30 mouse cellular contexts compared by ENCODE assay signal in genomic region chr17:78354411-78354810, GRCm38 (mm10).
A peak's percentile ranks its signal among the peaks of the same experiment; 100 is the strongest.
DNase-seq lines count a peak whose midpoint lies in the region; ATAC-seq lines count a peak whose summit lies in the region.
"Had no signal": no experiment of that assay in that cellular context is flagged by ENCODE, and none has a peak within 500 bp of the region (broad histone marks: within the 10 kb centered on the region; RNA-seq: fewer than 3 reads in every experiment).

No protein-coding gene starts in this region.

- H3K4me1 ChIP-seq in heart, embryonic 15.5 days (replicated peaks): peaks cover 22% of the 10 kb centered on the region
- peaks cover 48% of the 10 kb centered on the region for H3K4me1 ChIP-seq in neural tube, embryonic 13.5 days (replicated peaks)
- peaks cover 10% of the 10 kb centered on the region for H3K4me1 ChIP-seq in neural tube, embryonic 15.5 days
- H3K4me1 ChIP-seq: limb, embryonic 15.5 days had no signal

- 68% methylated on average over 2 of the region's 2 CpGs for WGBS in heart, embryonic 15.5 days
- WGBS in neural tube, embryonic 13.5 days: 87% methylated on average over 2 of the region's 2 CpGs
- WGBS in neural tube, embryonic 15.5 days: 81% methylated on average over 2 of the region's 2 CpGs

- no peaks in the 10 kb centered on the region for H3K27me3 ChIP-seq in heart, embryonic 15.5 days
- H3K27me3 ChIP-seq in neural tube, embryonic 13.5 days: no peaks in the 10 kb centered on the region
- no peaks in the 10 kb centered on the region for H3K27me3 ChIP-seq in neural tube, embryonic 15.5 days (replicated peaks)
- H3K27me3 ChIP-seq: limb, embryonic 15.5 days; liver, embryonic 13.5 days; Patski had no signal

- H3K9ac ChIP-seq in heart, embryonic 15.5 days: no peak overlapping the region
- H3K9ac ChIP-seq in neural tube, embryonic 13.5 days: no peak overlapping the region
- H3K9ac ChIP-seq in neural tube, embryonic 15.5 days (replicated peaks): no peak overlapping the region
- H3K9ac ChIP-seq: limb, embryonic 15.5 days; liver, embryonic 13.5 days had no signal

- no peak for ATAC-seq in heart, embryonic 15.5 days (replicated peaks; ENCODE audit: insufficient number of reproducible peaks, insufficient read depth, low FRiP score, low read depth)
- ATAC-seq in neural tube, embryonic 13.5 days (ENCODE audit: low read depth): no peak
- ATAC-seq in neural tube, embryonic 15.5 days (ENCODE audit: low FRiP score): no peak
- ATAC-seq: forebrain, embryonic 16.5 days; inflammation-experienced regulatory T-cells, adult 6 months; lung, postnatal 0 days; Patski had no signal

- no peak overlapping the region for H3K4me2 ChIP-seq in heart, embryonic 15.5 days
- H3K4me2 ChIP-seq in neural tube, embryonic 13.5 days: no peak overlapping the region
- H3K4me2 ChIP-seq in neural tube, embryonic 15.5 days: no peak overlapping the region
- H3K4me2 ChIP-seq: limb, embryonic 15.5 days; liver, embryonic 13.5 days had no signal

- H3K9me3 ChIP-seq in heart, embryonic 15.5 days (replicated peaks): no peaks in the 10 kb centered on the region
- H3K9me3 ChIP-seq in neural tube, embryonic 13.5 days: no peaks in the 10 kb centered on the region
- no peaks in the 10 kb centered on the region for H3K9me3 ChIP-seq in neural tube, embryonic 15.5 days (replicated peaks)
- H3K9me3 ChIP-seq: G1E; limb, embryonic 10.5 days; limb, embryonic 15.5 days; liver, embryonic 13.5 days had no signal

- no peak overlapping the region for H3K4me3 ChIP-seq in heart, embryonic 15.5 days
- no peak overlapping the region for H3K4me3 ChIP-seq in neural tube, embryonic 13.5 days
- no peak overlapping the region for H3K4me3 ChIP-seq in neural tube, embryonic 15.5 days (replicated peaks)
- H3K4me3 ChIP-seq: erythroblast, embryonic 14.5 days; limb, embryonic 10.5 days; limb, embryonic 15.5 days; liver, embryonic 13.5 days had no signal

- peak; percentile 96 for DNase-seq in heart, adult 11 months
- DNase-seq in heart, postnatal 14 days: no peak
- no peak for DNase-seq in heart, postnatal 10 days
- no peak for DNase-seq in neural tube, embryonic 10.5 days (ENCODE audit: extremely low spot score, low spot score)
- DNase-seq in lung, postnatal 25 days (ENCODE audit: low spot score): no peak
- DNase-seq: adrenal gland, postnatal 10 days; cerebellum, adult 18-20 months; cerebellum, postnatal 10 days; kidney, adult 11 months; kidney, postnatal 14 days; layer of hippocampus, adult 9-11 months; liver, embryonic 13.5 days; lung, adult 18-20 months; right cerebral cortex, adult 18-20 months; right cerebral cortex, postnatal 4 days; thymus, adult 18-20 months; thymus, postnatal 25 days had no signal

- peak overlapping the region; percentile 50; the same call in 1 of the 2 replicates for H3K27ac ChIP-seq in heart, embryonic 15.5 days
- peak overlapping the region; percentile 38; the same call in 1 of the 2 replicates for H3K27ac ChIP-seq in neural tube, embryonic 13.5 days (replicated peaks)
- H3K27ac ChIP-seq in neural tube, embryonic 15.5 days (replicated peaks): 0 out of 2 replicates have a peak overlapping the region, but pooled peaks have one; percentile 13
- H3K27ac ChIP-seq: limb, embryonic 10.5 days; limb, embryonic 15.5 days; liver, embryonic 13.5 days; macrophage; stomach, postnatal 0 days had no signal

- no peaks in the 10 kb centered on the region for H3K36me3 ChIP-seq in heart, embryonic 15.5 days
- peaks cover 33% of the 10 kb centered on the region for H3K36me3 ChIP-seq in neural tube, embryonic 13.5 days
- H3K36me3 ChIP-seq in neural tube, embryonic 15.5 days: no peaks in the 10 kb centered on the region; the same call in 1 of the 2 replicates
- H3K36me3 ChIP-seq: liver, embryonic 13.5 days had no signal

- intact Hi-C loops in heart, postnatal 14 days (cut with DNase I): no loop called here
- intact Hi-C loops in heart, postnatal 10 days (cut with DNase I): no loop called here
